ENCODE assay signal across 8 mouse cellular contexts in the genomic region with DNA sequence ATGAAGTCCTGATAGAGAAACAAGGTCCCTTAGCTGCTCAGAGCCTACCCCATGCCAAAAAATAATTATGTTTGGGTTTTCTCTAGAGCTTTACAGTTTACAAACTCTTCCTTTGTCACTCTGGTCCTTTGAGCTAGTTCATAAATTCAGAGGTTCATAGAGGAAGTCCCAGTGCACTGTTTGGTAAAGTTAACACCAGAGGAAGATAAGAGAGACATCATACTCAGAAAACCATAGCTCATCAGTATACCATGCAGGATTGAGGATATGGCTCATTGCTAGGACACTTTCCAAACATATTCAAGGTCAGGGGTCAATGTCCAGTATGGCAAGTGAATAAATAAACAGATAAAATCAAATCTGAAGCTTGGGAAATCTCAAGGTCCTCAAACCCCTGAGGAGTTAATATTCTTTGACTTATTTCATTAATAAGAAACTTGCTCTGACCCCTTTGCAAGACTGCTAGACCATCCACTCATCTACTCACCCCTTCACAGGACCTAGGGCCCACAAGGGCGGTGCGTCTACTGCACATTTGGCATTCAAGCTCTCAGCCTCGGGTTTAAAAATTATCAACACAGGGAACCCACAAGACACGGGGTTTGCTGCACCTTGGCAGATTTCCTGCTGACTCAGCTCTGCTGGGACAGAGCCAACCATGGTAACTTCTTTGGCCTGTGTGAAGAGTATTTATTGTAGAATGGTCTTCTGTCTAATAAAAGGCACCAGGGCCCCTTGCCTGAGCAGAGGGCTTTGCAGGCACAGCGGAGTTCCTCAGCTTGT. TPM values are rescaled to one million over a fixed set of nuclear protein-coding genes. Genes with fewer than 3 reads are reported as not detected.
DNase-seq lines count a peak whose midpoint lies in the region; ATAC-seq lines count a peak whose summit lies in the region.

No protein-coding gene starts in this region.

- H3K4me3 ChIP-seq in midbrain, embryonic 13.5 days (replicated peaks): no peak overlapping the region

- no peaks in the 10 kb centered on the region for H3K27me3 ChIP-seq in midbrain, embryonic 13.5 days

- DNase-seq in left cerebral cortex, postnatal 4 days: peak; percentile 41
- DNase-seq in left cerebral cortex, adult 8-10 months (ENCODE audit: low spot score in 2 of 2): no peak
- DNase-seq in adrenal gland, adult 8-10 months: peak; percentile 86
- peak; percentile 49 for DNase-seq in gastrocnemius, postnatal 14 days
- DNase-seq in kidney, postnatal 36 days: peak; percentile 92 to 93
- peak; percentile 62 for DNase-seq in urinary bladder, adult 2 months (ENCODE audit: low spot score)

- no peak overlapping the region for H3K9ac ChIP-seq in midbrain, embryonic 13.5 days (replicated peaks)

- WGBS in midbrain, embryonic 13.5 days: 80% methylated on average over 5 of the region's 5 CpGs

- ATAC-seq in midbrain, embryonic 13.5 days: no peak
- no peak for ATAC-seq in activated CD4-positive, CD25-positive, alpha-beta regulatory T cell, adult 4 months

- no peak overlapping the region for H3K4me2 ChIP-seq in midbrain, embryonic 13.5 days (replicated peaks)

- H3K4me1 ChIP-seq in midbrain, embryonic 13.5 days (replicated peaks): no peaks in the 10 kb centered on the region

- H3K27ac ChIP-seq in midbrain, embryonic 13.5 days: no peak overlapping the region

- H3K36me3 ChIP-seq in midbrain, embryonic 13.5 days: no peaks in the 10 kb centered on the region

- H3K9me3 ChIP-seq in midbrain, embryonic 13.5 days: no peaks in the 10 kb centered on the region

- intact Hi-C loops in left cerebral cortex, postnatal 4 days (cut with DNase I): no loop called here
- intact Hi-C loops in gastrocnemius, postnatal 14 days (cut with DNase I; ENCODE audit: low total_unique reads): loop anchor here (10.0 kb wide), 1 partner anchor 219 kb away; no protein-coding TSS in a partner anchor

RNA-seq across cellular contexts. Expression of a gene that starts 8.7 kb away (rescaled TPM):
- total RNA-seq in left cerebral cortex, postnatal 4 days (2021): 10 to 100 TPM; 34.1 to 34.7 TPM
- total RNA-seq in left cerebral cortex, adult 8-10 months (2022): 10 to 100 TPM; 46.3 to 57.0 (median 52.6) TPM
- total RNA-seq in adrenal gland, adult 8-10 months (2022): 10 to 100 TPM; 43.2 to 63.6 (median 51.2) TPM
- 1 to 10 TPM; 5.8 to 8.4 TPM for total RNA-seq in gastrocnemius, postnatal 14 days (2021)
- polyA plus RNA-seq in urinary bladder, adult 2 months (2012; rRNA removed): 8.7 and 14.5 TPM in 2 replicates
- polyA plus RNA-seq in midbrain, embryonic 13.5 days (2015; fragmentation: Nextera tagmentation; extraction: Ambion mirVana): 17.9 and 18.6 TPM in 2 replicates
- 1 to 10 TPM; 2.1 to 4.0 TPM for polyA plus RNA-seq in activated CD4-positive, CD25-positive, alpha-beta regulatory T cell, adult 4 months (2017; shearing (Covaris generic))

Comparison
In these comparisons a context has a peak if more than half of its experiments do, and no peak if none do; other contexts are left out.
1. DNase-seq: peak in left cerebral cortex, postnatal 4 days (single experiment), adrenal gland, adult 8-10 months (single experiment), gastrocnemius, postnatal 14 days (single experiment), kidney, postnatal 36 days (2 of 2) and urinary bladder, adult 2 months (single experiment); none in left cerebral cortex, adult 8-10 months (0 of 2).